Mouse (Mus musculus): ENCODE measurements around the gene Trpv2.

Gene Trpv2

DNA sequence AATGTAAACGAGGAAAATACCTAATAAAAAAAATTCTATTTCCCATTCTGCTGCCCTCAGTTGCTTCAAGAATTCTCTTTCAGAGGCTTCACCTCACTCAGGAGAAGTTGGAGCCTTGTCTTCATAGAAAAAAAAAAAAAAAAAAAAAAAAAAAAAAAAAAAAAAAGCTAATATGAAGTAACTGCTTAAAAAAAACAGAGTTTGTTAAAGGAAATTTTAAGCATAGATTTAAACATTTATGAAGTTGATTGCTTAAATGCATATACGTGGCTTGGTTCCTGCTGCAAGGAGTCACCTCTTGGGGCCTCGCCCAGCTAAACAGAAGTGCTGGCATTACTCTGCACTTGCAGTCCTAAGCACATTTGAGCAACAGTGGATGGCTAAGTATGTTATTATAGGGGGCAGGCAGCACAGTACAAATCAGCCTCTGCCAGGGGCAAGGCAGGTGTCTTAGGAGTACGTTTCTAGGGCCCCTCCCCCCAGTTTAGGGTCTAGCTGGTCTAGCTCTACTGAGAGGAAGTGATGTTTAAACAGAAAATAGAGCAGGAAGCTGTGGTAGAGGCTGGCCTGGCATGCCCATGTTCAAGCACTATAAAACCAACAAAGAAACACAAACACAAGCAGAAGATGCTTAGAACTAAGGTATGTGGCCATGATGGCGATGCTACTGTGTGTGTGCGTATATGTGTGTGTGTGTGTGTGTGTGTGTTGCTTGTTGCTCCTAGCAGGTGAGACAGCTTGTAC, at the start of gene Trpv2:
Gene Trpv2, plus strand, starts transcription at position 528 of the 744 bp plus-strand sequence.
- no peak for DNase-seq

GRCm38 (mm10) chr11:62537089-62537488, 37.2 kb upstream of the Trpv2 start:
- DNase-seq: no peak

DNA sequence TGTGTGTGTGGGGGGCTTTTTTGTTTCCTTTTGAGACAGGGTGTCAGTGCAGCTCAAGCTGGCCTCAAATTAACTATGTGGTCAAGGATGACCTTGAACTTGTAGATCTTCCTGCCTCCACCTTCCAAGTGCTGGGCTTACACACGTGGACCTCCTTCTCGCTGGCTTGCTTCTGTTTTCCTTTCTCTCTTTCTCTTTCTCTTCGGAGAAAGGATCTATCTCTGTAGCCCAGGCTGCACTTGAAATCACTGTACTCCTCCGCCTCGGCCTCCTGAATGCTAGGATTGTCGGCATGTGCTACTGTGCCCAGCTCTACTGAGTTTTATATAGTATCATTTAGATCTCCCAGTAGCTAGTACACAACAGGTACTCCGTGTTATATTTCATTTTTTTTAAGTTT, 36.7 kb upstream of the Trpv2 start:
- DNase-seq: no peak

DNA sequence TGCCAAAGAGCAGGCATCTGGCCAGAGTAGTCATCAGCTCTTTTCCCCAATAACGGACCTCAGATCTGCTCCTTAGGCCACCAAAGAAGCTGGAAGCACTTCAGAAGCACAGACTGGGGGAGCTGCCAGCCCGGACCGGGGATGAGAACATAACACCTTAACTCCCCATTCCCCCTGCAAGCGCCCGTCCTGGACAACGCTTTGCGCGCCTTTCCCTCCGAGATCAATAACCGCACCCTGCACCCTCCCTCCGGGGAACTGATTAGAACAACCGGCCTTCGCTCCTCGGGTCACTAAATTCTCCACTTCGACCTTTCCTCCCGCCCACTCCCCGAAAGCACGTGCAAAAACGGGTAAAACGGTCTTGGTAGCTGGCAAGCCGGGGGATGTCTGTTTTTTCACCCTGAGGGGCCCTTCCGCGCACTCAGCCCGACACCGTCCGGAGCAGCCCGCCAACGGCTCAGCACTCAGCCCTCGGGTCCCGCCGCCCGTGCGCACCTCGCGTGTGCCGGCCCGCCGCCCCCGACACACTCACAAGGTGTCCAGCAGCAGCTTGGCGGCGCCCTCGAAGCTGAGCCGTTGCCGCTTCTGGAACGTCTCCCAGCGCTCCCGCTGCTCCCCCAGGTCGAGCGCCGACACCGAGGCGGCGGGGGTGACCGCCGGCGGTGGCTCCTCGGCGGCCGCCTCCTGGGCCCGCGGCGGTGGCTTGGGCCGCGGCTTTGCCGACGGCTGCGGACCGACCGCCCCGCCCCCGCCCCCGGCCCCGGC, 35.8 kb upstream of the Trpv2 start:
- peak in 1 of 2 experiments; percentile 48 for DNase-seq

- DNase-seq: peak; percentile 54 to 72
Observed at GRCm38 (mm10) chr11:62539089-62539890, 35.0 kb upstream of the Trpv2 start, which contains the start of gene Cenpv. Cenpv (minus strand) TSS chr11:62539261.

DNA sequence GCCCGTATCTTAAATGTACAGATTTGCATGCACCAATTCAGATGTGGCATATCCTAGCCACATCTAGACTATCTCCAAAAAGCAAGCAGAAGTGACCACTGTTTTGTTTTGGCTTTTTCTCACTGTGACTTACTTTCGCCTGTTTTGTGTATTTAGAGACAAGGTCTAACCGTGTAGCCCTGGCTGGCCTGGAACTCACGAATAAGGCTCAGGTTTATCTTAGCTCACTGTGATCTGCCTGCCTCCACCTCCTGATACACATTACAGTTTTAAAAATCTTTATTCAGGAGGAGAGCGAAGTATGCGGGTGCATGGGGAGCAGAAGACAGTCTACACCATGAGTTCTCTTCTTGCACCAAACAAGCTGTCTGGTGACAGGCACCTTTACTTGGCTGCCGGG, 34.1 kb upstream of the Trpv2 start:
- DNase-seq: no peak

DNA sequence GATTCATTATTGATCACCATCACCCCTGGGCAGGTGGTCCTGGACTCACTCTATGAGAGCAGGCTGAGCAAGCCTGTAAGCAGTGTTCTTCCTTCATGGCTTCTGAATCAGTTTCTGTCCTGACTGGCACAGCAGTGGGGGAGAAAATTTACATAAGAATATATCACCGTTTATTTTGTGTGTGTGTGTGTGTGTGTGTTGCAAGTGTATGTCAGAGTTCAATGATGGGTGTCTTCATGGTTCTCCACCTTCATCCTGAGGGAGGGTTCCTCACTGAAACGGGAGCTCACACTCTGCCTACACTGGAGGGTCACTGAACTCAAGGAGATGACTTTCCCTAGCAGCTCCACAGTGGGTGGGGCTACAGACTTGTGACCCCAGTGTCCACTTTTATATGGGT, 33.3 kb upstream of the Trpv2 start:
- DNase-seq: no peak

- DNase-seq: no peak
Observed at GRCm38 (mm10) chr11:62541581-62541980, 32.7 kb upstream of the Trpv2 start.

- no peak for DNase-seq
Observed at GRCm38 (mm10) chr11:62543991-62544390, 30.3 kb upstream of the Trpv2 start.

DNA sequence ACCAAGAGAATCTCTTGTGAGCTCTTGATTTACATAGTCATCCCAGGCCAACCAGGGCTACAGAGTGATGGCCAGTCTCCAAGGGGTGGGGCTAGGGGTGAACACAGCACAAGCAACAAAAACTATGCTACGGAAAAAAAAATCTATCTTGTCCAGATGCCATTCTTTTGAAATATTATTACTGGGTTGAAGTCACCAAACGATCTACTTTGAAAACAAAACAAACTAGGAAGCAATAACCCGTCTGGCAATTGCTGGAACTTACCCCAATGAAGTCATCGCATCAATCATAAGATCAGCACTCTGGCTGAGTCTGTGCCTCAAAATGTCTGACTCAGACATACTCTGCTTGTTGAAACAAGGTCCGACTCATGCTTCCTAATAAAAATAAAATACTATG, 24.5 kb upstream of the Trpv2 start:
- DNase-seq: peak; percentile 79 to 82

DNA sequence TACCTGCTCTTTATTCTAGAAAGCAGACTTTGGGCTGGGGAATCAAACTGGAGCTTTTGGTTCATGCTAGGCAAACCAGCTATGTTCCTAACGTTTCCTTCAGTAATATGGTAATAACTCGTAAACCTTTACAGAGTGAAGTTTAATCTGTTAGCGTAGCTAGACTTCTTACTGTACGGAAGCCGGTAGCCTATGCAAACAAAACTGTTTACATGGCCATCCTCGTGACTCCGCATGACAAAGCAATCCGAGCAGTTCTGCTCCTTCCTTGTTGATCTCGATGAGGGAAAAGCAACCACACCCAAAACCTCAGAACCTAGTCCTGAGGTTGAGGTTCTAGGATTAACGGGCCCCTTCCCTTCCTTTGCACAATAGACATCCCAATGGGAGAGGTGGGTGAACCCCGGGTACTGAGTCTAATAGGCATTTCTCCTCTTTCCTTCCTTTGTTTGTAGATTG, 24.0 kb upstream of the Trpv2 start:
- DNase-seq: peak; percentile 55 to 61

GRCm38 (mm10) chr11:62550727-62551225, 23.5 kb upstream of the Trpv2 start, which contains the start of gene Ubb:
Ubb (plus strand) TSS chr11:62551171.
- DNase-seq: peak; percentile 99

DNA sequence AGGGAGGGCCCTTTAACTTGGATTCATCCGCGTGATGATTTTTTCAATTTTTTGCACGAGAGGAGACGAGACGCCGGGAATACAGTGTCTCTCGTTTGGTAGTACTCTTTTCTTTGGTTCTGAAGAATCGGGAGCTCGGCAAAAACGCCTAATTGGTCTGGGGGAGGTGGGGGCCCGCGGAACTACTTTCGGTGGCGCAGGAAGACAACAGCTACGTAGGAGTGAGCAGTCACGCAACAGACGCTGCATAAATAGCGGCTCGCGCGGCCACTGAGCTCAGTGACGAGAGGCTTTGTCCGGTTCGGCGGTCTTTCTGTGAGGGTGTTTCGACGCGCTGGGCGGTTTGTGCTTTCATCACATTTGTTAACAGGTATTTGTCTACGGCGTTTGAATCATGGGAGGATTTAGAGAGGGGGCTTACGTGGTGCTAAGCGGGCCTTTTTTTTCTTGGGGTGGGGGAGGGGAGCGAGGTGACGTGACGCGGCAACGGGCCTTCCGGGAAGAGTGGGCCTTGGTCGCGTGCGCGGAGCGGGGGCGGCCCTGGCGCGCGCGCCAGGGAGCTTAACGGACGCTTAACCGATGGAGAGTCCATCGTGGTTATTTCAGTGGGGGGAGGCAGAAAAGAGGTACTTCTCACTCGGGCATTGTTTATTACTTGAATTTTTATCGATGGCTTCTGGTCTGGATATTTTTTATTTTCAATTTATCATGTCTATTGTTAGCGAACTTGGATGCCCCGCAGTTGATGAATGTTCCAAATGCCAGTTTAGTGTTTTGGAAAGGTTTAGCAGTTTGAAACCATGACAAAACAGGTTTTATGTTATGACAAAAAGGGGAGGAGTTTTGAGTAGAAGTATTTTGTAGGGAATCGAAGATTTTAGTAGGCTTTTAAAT, 22.8 kb upstream of the Trpv2 start:
- DNase-seq: peak; percentile 82 to 87

DNA sequence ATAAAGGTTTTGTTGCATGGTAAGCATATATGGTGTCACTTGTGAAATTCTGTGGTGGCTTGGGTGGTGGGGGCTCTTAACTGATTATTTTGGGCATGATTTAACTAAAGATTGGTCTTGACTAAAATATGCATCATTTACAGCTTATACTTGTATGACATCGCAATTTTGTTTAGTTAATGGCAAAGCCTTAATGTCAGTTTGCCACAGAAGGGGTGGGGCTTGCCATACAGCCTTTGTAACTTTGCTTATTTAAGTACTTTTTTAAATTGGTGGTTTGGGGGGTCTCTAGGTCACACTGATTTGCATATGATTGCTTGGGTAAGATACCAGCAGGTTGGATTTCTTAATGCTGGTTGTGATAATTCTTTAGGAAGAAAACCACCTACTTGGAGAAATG, 21.1 kb upstream of the Trpv2 start:
- no peak for DNase-seq

DNA sequence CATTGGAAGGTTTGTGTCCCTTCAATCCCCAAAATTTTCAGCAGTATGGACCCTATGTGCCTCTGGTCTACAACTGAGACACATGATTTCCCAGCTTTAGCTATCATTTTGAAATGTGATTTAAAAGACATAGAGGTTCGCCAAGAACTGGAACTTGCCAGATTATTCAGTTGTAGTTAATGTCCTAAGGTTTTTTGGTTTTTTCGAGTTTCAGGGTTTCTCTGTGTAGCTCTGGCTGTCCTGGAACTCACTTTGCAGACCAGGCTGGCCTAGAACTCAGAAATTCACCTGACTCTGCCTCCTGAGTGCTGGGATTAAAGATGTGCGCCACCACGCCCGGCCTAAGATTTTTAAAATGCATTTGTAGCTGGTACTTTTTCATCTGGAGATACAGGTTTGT, 20.7 kb upstream of the Trpv2 start:
- DNase-seq: no peak

- no peak for DNase-seq
Observed at GRCm38 (mm10) chr11:62554163-62554855, 20.0 kb upstream of the Trpv2 start.

- no peak for DNase-seq
Observed at GRCm38 (mm10) chr11:62554934-62555517, 19.3 kb upstream of the Trpv2 start.

- DNase-seq: no peak
Observed at GRCm38 (mm10) chr11:62555896-62556412, 18.3 kb upstream of the Trpv2 start.

GRCm38 (mm10) chr11:62557205-62557604, 17.1 kb upstream of the Trpv2 start:
- peak; percentile 59 to 75 for DNase-seq

DNA sequence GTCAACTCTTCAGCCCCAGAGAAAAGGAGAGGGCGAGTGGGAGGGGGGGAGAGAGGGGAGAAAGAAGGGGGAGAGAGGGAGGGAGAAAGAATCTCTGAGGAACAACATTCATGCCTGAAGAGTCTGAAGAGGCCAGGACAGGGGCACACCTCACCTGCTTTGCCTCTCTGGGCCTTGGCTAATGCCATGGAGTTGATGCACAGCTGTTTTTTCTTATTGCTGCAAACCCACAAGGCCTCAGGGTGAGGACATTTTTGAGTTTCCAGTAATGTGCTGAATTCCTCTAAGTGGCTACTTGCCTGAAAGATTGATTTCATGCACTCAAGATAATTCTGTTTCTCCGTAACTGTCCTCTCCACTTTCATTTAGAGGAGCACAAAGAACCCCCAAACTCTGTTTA, 16.1 kb upstream of the Trpv2 start:
- no peak for DNase-seq
